Mouse (Mus musculus) G1E-ER4 (cell line): ENCODE data around the gene AC124108.1. TPM values are rescaled to one million over a fixed set of nuclear protein-coding genes. Genes with fewer than 3 reads are reported as not detected.

Experiments
- GATA1 ChIP-seq: IDR thresholded peaks from one replicate; pipeline ENCODE4 v1.8.0; 2012; ENCODE audit warnings: low read length, inconsistent platforms
- polyA plus RNA-seq: library from polyadenylated mRNA; stranded (reverse); fragments of >175 nt; gene quantifications from 2 replicates; pipeline ENCODE4 v1.2.3, GENCODE M21; 2012

AC124108.1 gene
- polyA plus RNA-seq, 1 experiment, result not detected

DNA sequence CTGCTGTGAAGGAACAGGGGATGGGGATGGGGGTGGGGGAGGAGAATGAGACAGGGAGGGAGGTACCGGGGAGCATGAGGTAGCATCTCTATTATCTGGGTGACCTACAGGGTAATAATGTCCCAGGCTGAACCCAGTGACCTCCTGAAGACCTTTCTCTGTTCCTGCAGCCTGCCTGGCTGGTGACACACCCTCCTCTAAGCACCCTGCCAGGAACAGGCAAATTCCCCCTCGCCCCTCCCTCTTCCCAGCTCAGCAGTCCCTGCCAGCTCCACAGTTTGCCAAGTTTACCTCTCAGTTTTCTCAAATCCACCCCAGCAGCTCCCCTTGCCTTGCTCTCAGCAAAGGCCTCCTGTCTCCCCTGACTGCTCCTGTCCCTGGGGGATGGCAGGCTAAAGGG is 32.5 kb upstream of the AC124108.1 start:
- no peak for TF ChIP-seq GATA1

DNA sequence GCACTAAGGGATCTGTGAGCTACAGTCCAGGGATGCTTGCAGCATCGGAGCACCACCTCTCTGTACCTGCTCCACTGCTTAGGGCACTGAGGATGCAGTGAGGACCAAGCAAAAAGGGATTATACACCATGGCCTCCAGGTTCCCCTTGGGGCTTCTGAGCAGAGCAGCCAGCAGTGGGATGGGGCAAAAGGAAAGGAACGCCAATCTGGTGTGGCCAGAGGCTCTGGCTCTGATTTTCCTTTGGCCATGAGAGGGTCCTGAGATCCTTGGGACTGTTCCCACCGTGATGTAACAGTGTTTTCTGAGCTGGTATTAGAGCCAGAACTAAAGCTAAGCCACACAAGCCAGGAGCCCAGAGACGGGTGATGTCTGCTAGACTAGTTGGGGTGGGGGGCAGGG is 31.6 kb upstream of the AC124108.1 start:
- TF ChIP-seq GATA1, result no peak

DNA sequence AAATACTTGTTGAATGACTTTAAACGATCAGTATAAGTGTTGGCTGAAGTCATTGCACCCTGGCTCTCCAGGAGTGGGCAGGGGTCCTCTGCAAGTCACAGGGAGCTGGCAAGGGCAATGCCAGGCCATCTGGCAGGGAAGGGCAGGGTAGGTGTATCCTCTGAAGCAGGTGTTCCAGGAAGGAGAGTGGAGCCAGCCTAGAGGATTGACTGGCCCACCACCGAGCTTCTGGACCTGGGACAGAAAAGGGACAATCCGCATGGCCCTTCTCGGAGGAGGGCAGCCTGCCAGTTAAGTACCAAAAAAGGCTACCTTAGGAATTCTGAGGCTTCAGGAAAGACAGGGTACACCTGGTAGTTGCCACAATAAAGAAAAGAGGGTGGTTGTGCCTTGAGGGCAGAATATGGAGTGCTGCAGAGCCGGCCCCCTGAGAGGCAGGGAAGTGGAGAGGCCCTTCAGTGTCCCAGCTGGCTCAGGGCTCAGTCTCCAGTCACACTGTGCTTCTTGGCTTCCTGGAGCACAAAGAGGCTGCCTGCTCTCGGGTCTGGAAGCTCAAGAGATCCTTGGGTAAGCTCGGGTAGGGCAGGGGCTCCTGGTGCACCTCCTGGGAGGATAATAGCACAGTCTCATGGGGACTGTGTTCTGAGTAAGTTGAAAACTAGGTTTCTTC is 29.9 kb upstream of the AC124108.1 start:
- TF ChIP-seq GATA1, result no peak

DNA sequence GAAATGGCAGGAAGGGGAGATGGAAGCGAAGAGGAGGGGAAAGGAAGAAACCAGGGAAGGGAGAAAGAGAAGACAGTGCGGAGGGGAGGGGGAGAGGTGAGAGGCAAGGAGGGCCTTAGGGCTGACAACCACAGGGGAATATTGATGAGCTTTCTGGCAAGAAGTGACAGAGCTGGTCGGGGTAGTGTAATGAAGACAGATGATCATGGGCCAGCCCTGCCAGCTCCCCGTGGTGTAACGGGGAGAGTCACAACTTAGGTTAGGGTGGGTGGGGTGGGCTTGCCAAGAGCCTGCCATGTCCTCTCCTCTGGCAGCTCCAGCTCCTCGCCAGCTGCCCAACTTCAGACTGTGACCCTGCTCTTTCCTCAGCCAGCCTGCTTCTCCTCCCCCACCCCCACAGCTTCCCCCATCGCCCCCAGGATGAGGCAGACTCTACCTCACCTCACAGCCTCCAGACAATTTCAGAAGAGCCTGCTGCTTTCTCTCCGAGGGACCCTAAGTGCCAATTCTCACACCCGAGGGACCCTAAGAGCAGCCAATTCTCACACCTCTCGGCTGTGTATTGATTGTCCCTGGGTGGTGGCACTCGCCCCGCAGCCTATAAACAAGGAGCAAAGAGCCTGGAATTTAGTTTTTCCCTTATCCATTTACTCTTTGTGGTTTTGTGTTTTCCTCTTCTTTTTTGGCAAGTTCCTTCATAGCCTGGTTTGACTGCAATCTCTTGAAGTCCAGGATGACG is 26.3 kb upstream of the AC124108.1 start:
- TF ChIP-seq GATA1, result no peak

DNA sequence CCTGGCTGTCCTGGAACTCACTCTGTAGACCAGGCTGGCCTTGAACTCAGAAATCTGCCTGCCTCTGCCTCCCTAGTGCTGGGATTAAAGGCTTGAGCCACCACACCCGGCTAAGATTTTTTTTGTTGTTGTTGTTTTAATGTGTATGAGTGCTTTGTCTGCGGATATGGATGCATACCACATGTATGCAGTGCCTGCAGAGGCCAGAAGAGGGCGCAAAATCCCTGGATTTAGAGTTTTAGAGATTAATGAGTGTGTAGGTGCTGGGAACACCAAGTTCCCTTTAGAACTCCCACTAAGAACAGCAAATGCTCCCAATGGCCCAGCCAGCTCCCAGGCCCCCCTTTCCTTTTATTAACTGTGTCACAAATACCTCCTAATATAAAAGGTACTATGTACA is 25.4 kb upstream of the AC124108.1 start:
- TF ChIP-seq GATA1, result no peak

DNA sequence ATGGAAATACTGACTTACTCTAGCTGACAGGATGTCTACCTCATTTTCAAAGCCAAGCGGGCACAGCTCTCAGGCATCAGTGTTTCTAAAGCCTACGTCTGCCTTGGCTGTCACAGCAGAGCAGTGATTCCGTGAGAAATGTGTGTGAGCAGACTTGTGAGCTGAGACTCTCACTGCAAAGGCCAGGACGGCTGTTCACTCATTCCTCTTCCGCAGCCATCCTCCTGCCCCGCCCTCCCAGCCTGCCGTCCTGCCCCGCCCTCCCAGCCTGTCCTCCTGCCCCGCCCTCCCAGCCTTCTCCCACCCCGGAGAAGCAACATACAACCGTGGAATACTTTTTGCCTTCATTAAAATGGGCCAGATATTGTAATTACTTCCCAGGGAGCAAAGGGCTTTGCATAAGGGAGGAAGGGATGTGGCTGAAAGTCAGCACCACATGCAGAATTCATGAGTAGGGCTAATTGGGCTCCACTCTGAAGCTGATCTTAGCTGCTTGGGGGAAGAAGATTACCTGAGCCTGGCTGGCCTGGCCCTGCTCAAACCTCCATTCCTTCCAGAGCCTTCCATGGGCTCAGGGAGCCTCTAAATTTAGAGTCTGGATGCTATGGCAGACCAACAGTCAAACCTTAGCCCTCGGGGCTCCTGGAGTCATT is 23.0 kb upstream of the AC124108.1 start:
- TF ChIP-seq GATA1, result no peak

DNA sequence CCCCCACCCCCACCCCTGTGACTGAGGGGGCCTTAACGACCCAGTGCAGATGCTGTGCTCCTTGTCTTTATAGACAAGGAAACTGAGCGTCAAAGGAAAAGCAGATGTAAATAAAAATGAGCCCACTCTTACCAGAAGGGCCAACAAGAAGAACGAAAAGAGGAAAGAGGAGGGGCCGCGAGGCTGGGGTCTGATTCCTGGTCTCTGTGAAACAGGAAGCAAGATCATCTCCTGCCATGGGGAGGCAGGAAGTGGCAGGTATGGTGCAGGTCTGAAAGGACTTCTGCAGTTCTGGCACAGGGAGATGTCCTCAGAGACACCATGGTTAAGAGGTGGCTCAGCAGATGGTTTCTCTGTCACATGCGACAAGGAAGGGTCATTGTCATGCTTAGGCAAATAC is 20.6 kb upstream of the AC124108.1 start:
- TF ChIP-seq GATA1, result no peak

DNA sequence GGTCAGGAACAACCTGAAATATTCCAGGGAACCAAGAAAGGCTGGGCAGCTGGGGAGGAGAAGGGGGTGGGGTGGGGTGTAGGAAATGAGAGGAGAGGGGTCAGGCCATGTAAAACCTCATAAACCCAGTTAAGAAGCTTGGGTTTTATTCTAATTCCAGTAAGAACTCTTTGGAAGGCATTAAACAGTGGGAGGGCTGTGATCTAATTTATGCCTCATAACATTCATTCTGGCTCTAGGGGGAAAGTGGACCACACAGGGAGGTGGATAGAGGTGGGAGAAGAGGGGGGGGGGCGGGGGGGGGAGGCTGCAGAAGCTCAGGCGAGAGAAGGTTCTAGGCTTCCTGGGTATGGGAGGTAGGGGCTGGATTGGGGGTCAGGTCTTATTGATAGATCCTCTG is 19.6 kb upstream of the AC124108.1 start:
- no peak for TF ChIP-seq GATA1

DNA sequence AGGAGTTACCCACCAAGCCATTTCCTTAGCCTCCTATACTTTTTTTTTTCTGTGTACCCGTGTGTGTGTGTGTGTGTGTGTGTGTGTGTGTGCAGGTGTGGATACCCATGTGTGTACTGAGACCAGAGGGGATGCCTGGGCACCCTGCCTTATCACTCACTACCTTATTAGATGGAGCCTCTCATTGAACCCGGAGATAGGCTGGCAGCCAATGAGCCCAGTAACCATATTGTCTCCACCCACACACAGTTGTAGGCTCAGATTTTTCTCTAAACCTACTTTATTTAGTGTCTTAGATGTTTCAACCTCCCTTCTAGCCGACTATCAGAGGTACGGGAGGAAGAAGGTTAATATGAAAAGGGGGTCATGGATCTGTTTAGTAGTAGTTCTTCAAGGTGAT is 5.0 kb upstream of the AC124108.1 start:
- no peak for TF ChIP-seq GATA1

DNA sequence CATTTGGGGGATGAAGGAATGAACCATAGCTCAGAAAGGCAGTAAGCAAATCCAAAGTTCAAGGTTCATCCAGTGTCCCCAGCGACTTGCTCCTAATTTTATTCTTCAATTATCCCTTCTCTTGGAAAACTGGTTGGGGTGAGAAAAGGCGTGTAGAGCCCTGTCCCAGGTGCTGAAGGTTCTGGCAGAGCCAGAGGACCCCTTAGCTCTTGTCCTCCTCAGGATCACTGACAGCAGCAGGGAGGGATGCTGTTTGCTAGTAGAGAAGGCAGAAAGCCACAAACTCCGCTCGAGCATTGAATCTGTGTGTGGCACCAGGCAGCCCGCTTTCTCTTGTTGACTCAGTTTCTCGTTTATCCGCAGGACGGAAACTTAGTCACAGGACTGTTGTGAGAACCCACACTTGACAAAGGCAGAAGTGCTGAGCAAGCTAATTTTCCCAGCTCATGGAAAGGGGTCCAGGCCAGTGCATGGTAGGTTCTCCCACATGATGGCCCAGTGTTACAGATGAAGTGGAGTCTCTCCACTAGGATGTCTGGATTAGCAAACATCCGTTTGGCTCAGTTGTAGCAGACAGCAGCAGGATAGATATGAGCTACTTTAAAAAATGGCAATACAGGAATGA is 2.7 kb upstream of the AC124108.1 start:
- TF ChIP-seq GATA1, result no peak

DNA sequence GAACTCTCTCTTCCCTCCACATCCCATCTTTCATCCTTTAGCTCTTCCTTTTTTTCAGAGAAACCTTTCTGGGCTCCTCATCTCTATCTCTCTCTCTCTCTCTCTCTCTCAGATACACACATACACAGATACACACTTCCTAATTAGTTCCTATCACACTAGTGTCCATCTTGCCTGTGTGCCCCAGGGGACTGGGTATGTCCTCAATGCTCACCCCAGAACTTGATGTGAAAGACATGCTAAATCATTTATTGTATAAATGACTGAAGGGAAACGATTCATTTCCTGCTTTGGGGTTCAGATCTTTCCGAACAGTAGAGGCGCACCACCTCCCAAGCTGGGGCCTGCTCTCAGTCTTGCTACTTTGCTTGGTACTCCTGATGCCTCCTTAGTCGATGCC is 2.0 kb upstream of the AC124108.1 start:
- no peak for TF ChIP-seq GATA1

DNA sequence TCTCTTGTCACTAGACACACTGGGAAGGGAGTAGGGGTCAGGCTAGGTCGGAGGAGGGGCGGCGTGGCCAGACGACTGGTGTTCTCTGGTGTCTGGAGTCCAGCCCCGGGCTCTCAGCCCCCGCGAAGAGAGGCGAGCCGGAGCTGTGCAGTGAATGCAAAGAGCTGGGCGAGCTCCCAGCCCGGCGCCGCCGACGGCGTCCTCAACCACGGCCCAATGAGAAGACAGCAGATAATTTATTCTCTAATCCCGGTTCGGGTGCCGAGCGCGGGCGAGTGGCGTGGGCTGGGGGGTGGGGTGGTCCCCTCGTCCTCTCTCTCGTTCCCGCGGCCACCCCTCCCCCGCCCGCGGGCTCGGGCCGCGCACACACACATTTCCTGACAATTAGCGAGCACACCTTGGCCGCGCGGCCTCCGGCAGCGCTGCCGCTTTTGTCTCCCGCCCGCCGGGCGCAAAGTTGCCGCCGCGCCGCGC is 1.2 kb upstream of the AC124108.1 start:
- no peak for TF ChIP-seq GATA1

DNA sequence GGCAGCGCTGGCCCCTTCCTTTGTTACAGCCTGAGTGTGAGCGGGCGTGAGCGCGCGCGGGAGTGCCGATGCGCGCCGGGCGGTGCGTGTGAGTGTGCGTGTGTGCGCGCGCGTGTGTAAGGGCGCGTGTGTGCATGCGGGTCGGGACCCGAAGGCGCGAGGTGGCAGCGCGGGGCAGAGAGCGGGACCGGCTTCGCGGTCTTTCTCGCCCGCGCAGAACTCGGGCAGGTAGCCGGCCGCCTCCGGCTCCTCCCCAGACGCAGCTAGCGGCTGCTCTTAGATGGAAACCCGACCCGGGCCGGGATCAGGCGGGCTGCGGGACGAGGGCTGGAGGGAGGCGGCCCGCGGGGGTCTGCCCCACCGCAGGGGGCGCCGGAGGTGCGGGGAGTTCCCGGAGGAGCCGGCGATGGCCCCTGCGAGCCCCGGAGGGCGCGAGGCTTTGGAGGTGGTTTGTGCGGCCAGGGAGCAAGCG is 600 bp upstream of the AC124108.1 start:
- TF ChIP-seq GATA1, result no peak

DNA sequence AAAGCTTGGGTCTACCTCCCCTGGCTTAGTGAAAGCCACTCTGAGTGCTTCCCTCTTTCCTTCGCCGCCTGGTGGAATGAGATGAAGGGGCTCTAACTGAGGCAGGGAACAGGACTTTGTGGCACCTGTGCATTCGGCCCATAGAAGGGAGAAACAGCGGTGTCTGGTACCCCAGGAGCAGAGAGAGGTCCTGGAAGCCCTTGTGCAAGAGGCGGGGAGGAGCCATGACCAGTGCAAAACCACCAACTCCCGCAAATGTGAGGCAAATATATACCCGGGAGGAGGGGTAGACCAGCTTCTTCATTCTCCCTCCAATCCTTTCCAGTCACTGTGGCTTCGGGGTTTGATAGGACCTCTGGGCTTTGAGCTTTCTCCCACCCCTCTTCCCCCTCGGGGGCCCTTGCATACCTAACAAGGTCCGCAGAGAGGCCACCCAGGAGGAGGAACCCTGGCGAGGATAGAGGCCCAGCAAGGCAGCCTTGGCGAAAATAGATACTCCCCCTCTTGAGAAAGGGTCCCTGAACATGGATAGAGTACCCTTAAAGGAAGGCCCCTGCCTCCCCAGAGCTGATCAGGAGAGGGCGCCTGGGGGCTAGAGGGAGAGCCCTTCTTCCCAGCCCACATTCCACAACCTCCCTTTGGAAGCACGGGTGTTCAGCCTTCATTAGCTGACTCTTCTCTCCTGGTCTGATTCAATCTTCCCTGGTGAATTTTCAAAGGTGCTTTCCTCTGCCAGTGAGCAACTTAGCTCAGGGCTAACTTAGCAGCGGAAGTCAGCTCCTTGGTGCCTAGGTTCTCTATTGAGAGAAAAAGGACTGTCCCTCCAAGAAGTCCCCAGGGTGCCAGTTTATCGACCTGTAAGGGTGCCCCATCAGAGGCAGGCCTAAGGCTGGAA is 776 bp downstream of the AC124108.1 start:
- no peak for TF ChIP-seq GATA1

DNA sequence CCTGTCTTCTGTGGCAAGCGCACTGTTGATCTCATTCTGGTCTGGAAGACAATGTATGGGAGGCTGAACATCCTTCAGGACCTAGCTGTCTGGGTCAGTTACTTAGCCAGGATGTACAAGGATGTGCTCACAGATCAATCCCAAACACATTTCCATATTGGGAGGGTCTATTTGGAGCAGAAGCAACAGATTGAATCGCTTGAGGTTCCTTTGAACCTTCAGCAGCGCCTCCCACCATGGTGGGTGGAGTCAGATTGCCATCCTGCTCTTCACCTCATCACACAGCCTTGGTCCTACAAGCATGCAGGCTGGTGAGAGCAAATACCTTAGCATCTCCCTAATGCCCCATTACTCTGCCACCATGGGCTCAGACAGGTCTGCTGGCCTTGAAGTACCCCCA is 2.5 kb downstream of the AC124108.1 start:
- no peak for TF ChIP-seq GATA1
